Mouse (Mus musculus): ENCODE measurements around the gene Vmn1r194.
"Not testable (repeated sequence)": the region's sequence is repeated elsewhere in the genome, so short reads cannot be mapped to it uniquely, and the experiment has no call there.

Vmn1r194 gene

DNA sequence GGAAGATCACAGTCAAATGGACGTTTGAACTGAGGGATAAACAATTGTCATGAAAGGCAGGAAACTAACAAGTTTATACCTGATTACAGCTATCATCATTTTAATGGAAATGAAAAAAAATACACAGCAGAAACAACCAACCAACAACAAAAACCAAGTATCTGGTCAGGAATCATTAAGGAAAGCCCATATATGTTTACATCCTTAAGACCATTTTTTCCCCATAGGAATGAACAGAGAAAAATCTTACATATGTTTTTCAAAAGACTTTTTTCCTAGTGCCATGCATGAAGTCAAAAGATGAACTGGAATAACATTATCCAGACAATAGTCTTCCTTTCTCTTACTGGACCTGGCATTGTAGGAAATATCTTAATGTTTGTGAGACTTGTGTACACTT, at the start of gene Vmn1r194:
Gene Vmn1r194 (plus strand): TSS at position 301 of the 400 bp plus-strand sequence.
- no peak for DNase-seq (ENCODE audit: low spot score)

DNA sequence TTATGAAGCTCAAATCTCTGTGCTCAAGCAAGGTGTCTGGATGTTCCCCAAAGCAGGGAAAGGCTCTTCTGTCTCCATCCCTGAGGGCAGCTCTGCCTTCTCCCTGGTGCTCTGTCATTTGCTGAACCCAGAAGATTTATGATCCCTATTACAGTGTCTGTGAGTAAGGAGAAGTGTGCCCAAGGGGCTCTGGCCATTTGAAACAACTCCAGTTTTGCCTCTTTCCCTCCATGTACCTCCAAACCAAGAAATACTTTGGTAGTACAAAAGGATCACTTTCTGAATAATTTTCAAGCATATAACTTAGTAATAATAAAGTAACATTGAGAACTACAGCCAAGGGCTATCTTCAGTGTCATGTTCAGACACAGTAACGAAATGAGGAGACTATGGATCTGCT, 21.0 kb upstream of the Vmn1r194 start, which contains the start of gene Vmn1r193:
Gene Vmn1r193 (minus strand): TSS at position 101 of the 400 bp plus-strand sequence.
- DNase-seq (ENCODE audit: low spot score), result not testable (repeated sequence)

DNA sequence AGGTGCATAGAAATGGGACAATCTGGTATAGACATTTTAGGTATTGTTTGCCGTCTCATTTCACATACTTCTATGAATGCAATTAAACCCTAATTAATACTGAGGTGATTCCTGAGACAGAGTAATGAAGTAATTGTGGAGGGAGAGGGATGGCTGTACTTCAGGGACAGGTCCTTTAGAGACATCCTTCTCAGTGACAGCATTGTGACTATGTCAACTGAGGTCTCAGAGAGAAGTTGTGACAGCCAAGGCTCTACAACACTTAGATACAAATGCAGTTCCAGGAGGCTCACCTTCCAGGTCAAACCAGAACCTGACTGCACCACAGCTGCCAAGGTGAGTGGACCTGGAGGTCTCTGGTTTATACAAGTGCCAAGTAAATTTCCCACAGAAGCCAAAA, 26.2 kb downstream of the Vmn1r194 start, which contains the start of gene Vmn1r195:
Gene Vmn1r195 (plus strand): TSS at position 301 of the 400 bp plus-strand sequence.
- not testable (repeated sequence) for DNase-seq (ENCODE audit: low spot score)

DNA sequence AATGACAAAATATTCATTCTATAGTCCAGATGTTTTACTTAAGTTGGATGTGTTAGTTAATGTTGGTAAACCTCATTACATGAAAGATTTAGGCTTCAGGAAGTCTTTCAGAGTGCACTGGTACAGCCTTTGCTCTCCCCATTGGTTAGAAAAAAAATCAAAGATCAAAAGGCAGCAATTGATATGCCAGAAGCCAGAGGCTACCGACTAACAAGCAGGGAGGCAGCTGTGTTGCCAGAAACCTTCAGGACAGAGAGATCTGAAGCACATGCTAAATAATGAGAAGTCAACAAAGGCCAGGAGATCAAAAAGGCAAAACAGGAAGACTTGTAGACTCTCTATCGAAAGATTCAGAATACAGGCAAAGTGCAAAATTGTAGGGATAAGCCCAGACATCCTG, 27.7 kb downstream of the Vmn1r194 start:
- DNase-seq (ENCODE audit: low spot score), result no peak

DNA sequence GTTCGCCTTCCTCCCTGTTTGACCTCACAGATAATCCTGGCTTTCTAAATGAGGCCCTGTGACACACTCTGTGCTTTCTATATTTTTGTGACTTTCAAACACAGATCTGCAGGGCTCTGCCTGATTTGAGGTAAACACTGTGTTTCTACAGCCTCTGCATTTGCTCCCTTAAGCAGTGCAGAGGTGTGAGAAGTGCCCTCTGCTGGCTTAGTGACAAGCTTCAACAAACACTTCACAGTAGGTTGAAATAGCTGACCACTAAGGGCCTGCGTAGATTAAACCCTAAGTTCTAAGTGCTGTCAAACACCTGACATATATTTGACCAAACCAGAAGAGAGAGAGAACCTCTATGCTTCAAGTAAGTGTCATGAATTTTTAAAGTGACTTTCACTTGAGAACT, 40.6 kb downstream of the Vmn1r194 start:
- DNase-seq (ENCODE audit: low spot score), result no peak

DNA sequence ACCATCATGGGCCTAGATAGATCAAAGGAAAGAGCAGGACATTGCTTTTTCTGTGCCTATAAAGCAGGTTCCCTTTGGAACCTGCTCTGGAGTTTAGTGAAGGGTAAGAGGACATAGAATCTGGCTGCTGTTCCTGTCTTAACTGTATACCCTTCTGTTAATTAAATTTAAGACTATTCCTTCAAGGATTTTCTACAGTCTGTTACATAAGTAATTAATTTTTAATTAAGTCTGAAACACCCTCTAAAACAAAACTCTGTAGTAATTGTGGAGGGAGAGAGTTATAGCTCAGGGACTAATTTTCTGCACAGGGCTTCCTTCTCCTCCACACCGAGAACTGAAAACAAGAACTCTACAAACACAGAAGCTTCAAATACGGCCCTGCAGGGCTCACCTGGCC, 45.6 kb downstream of the Vmn1r194 start, which contains the start of gene Vmn1r196:
Gene Vmn1r196 (plus strand): TSS at position 301 of the 400 bp plus-strand sequence.
- DNase-seq (ENCODE audit: low spot score), result no peak

All from urinary bladder, postnatal 10 days (tissue).